Mouse (Mus musculus) Patski (cell line): ENCODE measurements at regions not wholly inside any gene's neighbourhood (a gene's known extent, or its start where the extent isn't known, plus 50 kb on each side); places are given as distances from the start of the nearest gene placed in this dataset.

Source experiments
- ATAC-seq: fragments of 100-300 bp; one replicate; pipeline ENCODE4 v1.8.0; 2021
- CTCF ChIA-PET: fragments of 350-600 bp; sonication (Branson Sonifier 250); formaldehyde crosslinking; loops from one replicate; lab custom pipeline; 2022; ENCODE audit warnings: inconsistent platforms; lab: Charles Lee
- POLR2A ChIA-PET: fragments of 350-600 bp; sonication (Branson Sonifier 250); formaldehyde crosslinking; loops from one replicate; lab custom pipeline; 2022; ENCODE audit warnings: antibody characterized with exemption, inconsistent platforms; lab: Charles Lee
- DNase-seq: peaks from one replicate; pipeline ENCODE4 v3.0.0-alpha.2; 2011; ENCODE audit warnings: low read depth, low spot score
- H3K27me3 ChIP-seq: fragments of 371-371 bp; one replicate; pipeline ENCODE4 v1.5.1; 2021
- CTCF ChIP-seq: fragments of 100-300 bp; IDR thresholded peaks from one replicate; pipeline ENCODE4 v1.5.1; 2021
- in situ Hi-C: fragments of 300-500 bp; cut with MboI; formaldehyde crosslinking; loops from 3 replicates; pipeline ENCODE4 v1.11.1; 2018; ENCODE audit warnings: low pct_unique_long_range_greater_than_20kb, mixed read lengths

- in situ Hi-C loops, result no loop called here
- ChIA-PET POLR2A (no interaction called here), CTCF (no interaction called here)
- DNase-seq (no peak), ATAC-seq (no peak)
- no peak for TF ChIP-seq CTCF
- H3K27me3 ChIP-seq, result no peaks in the 10 kb centered on the region
These were observed 489.0 kb upstream of the A1bg start for GRCm38 (mm10) chr15:61411821-61412220.

GRCm38 (mm10) chr15:61410789-61411188 lies 488.0 kb upstream of the A1bg start:
- DNase-seq, result no peak
- CTCF ChIA-PET, result no interaction called here
- no peak for TF ChIP-seq CTCF
- no peaks in the 10 kb centered on the region for H3K27me3 ChIP-seq
- in situ Hi-C loops, result no loop called here
- POLR2A ChIA-PET, result no interaction called here
- no peak for ATAC-seq

- ATAC-seq (no peak), DNase-seq (no peak)
- CTCF ChIA-PET, result no interaction called here
- in situ Hi-C loops, result no loop called here
- no peak for TF ChIP-seq CTCF
- H3K27me3 ChIP-seq, result no peaks in the 10 kb centered on the region
- POLR2A ChIA-PET, result no interaction called here
These were observed 485.8 kb upstream of the A1bg start for GRCm38 (mm10) chr15:61408621-61409020.

- ATAC-seq, result no peak
- no peaks in the 10 kb centered on the region for H3K27me3 ChIP-seq
- CTCF ChIA-PET, result interaction anchor here (0.7 to 1.3 kb wide), 3 partner anchors 103 to 583 kb away, joined by 3 to 5 read pairs (median 3); no protein-coding TSS in a partner anchor
- POLR2A ChIA-PET, result interaction anchor here (0.6 kb wide), 1 partner anchor 24 kb away, joined by 3 read pairs; no protein-coding TSS in a partner anchor
- no peak for DNase-seq
- TF ChIP-seq CTCF, result peak; percentile 57
- in situ Hi-C loops, result loop anchor here (5.0 kb wide), 1 partner anchor 572 kb away; no protein-coding TSS in a partner anchor
These were observed 477.9 kb upstream of the A1bg start for GRCm38 (mm10) chr15:61400720-61401119.

- no peak for DNase-seq
- TF ChIP-seq CTCF, result no peak
- CTCF ChIA-PET, result interaction anchor here (0.7 to 1.3 kb wide), 3 partner anchors 102 to 584 kb away, joined by 3 to 5 read pairs (median 3); no protein-coding TSS in a partner anchor
- POLR2A ChIA-PET, result no interaction called here
- in situ Hi-C loops, result loop anchor here (5.0 kb wide), 2 partner anchors 243 to 572 kb away; no protein-coding TSS in a partner anchor
- H3K27me3 ChIP-seq, result no peaks in the 10 kb centered on the region
- ATAC-seq, result no peak
These were observed 477.2 kb upstream of the A1bg start for GRCm38 (mm10) chr15:61399971-61400370.

- H3K27me3 ChIP-seq, result no peaks in the 10 kb centered on the region
- TF ChIP-seq CTCF, result no peak
- POLR2A ChIA-PET, result no interaction called here
- in situ Hi-C loops, result loop anchor here (5.0 kb wide), 1 partner anchor 242 kb away; no protein-coding TSS in a partner anchor
- CTCF ChIA-PET, result interaction anchor here (1.4 to 2.6 kb wide), 2 partner anchors 8 to 241 kb away, joined by 3 to 8 read pairs; no protein-coding TSS in a partner anchor
- no peak for ATAC-seq
- DNase-seq, result no peak
These were observed 476.0 kb upstream of the A1bg start for GRCm38 (mm10) chr15:61398829-61399228.

- ChIA-PET CTCF (interaction anchor here (1.4 to 2.6 kb wide), 2 partner anchors 8 to 239 kb away, joined by 4 to 8 read pairs; no protein-coding TSS in a partner anchor), POLR2A (no interaction called here)
- TF ChIP-seq CTCF, result no peak
- DNase-seq (no peak), ATAC-seq (no peak)
- H3K27me3 ChIP-seq, result no peaks in the 10 kb centered on the region
- in situ Hi-C loops, result loop anchor here (5.0 kb wide), 1 partner anchor 240 kb away; no protein-coding TSS in a partner anchor
These were observed 474.2 kb upstream of the A1bg start for GRCm38 (mm10) chr15:61397061-61397460.

GRCm38 (mm10) chr15:61395296-61395826 lies 472.5 kb upstream of the A1bg start:
- CTCF ChIA-PET, result interaction anchor here (0.9 kb wide), 1 partner anchor 238 kb away, joined by 3 read pairs; no protein-coding TSS in a partner anchor
- in situ Hi-C loops, result loop anchor here (5.0 kb wide), 1 partner anchor 238 kb away; no protein-coding TSS in a partner anchor

GRCm38 (mm10) chr15:61380666-61381065 lies 457.9 kb upstream of the A1bg start:
- DNase-seq (no peak), ATAC-seq (no peak)
- CTCF ChIA-PET, result no interaction called here
- TF ChIP-seq CTCF, result no peak
- POLR2A ChIA-PET, result no interaction called here
- in situ Hi-C loops, result no loop called here
- H3K27me3 ChIP-seq, result no peaks in the 10 kb centered on the region

More at GRCm38 (mm10) chr15:61395296-61395826, 472.5 kb upstream of the A1bg start:
- POLR2A ChIA-PET, result interaction anchor here (0.7 kb wide), 1 partner anchor 261 kb away, joined by 3 read pairs; no protein-coding TSS in a partner anchor
- ATAC-seq, result peak; percentile 35
- no peaks in the 10 kb centered on the region for H3K27me3 ChIP-seq
- no peak for DNase-seq
- no peak for TF ChIP-seq CTCF

- TF ChIP-seq CTCF, result no peak
- ChIA-PET POLR2A (no interaction called here), CTCF (no interaction called here)
- DNase-seq, result no peak
- ATAC-seq, result no peak
- H3K27me3 ChIP-seq, result no peaks in the 10 kb centered on the region
- in situ Hi-C loops, result no loop called here
These were observed 443.5 kb upstream of the A1bg start for GRCm38 (mm10) chr15:61366276-61366675.

- CTCF ChIA-PET, result no interaction called here
- no peaks in the 10 kb centered on the region for H3K27me3 ChIP-seq
- in situ Hi-C loops, result no loop called here
- ATAC-seq (no peak), DNase-seq (no peak)
- POLR2A ChIA-PET, result no interaction called here
- TF ChIP-seq CTCF, result no peak
These were observed 442.7 kb upstream of the A1bg start for GRCm38 (mm10) chr15:61365511-61365910.
